Comparison of ENCODE assay signal across 8 mouse cellular contexts in genomic region chr1:86487908-86488314, GRCm38 (mm10). TPM values are rescaled to one million over a fixed set of nuclear protein-coding genes. Genes with fewer than 3 reads are reported as not detected.
DNase-seq lines count a peak whose midpoint lies in the region; ATAC-seq and TF ChIP-seq lines count a peak whose summit lies in the region.

No protein-coding gene starts in this region.

- H3K4me3 ChIP-seq in heart, embryonic 11.5 days (ENCODE audit: low read depth, low read length) = peak overlapping the region; percentile 72
- peak overlapping the region; percentile 83 for H3K4me3 ChIP-seq in ES-Bruce4 (ENCODE audit: low read depth, low read length)
- peak overlapping the region; percentile 60 for H3K4me3 ChIP-seq in forebrain, embryonic 15.5 days
- H3K4me3 ChIP-seq in liver, postnatal 0 days (ENCODE audit: low read depth, low read length) = peak overlapping the region; percentile 92

- TF ChIP-seq CTCF in ES-Bruce4 (IDR thresholded peaks at IDR 0.05; ENCODE audit: low read depth, low read length) = no peak
- TF ChIP-seq CTCF in liver, postnatal 0 days (IDR thresholded peaks at IDR 0.05; ENCODE audit: low read depth) = no peak

- H3K4me1 ChIP-seq in heart, embryonic 11.5 days (ENCODE audit: control insufficient read depth, insufficient read depth, low read length) = peaks cover 18% of the 10 kb centered on the region
- peaks cover 16% of the 10 kb centered on the region for H3K4me1 ChIP-seq in ES-Bruce4 (ENCODE audit: control insufficient read depth, insufficient read depth, low read length)
- H3K4me1 ChIP-seq in forebrain, embryonic 15.5 days = peaks cover 17% of the 10 kb centered on the region
- H3K4me1 ChIP-seq in liver, postnatal 0 days (ENCODE audit: insufficient read depth) = peaks cover 36% of the 10 kb centered on the region

- peak overlapping the region; percentile 89 for H3K4me2 ChIP-seq in heart, embryonic 11.5 days
- peak overlapping the region; percentile 82 for H3K4me2 ChIP-seq in forebrain, embryonic 15.5 days (replicated peaks)
- peak overlapping the region; percentile 96 for H3K4me2 ChIP-seq in liver, postnatal 0 days (ENCODE audit: low read depth, low read length)

- ATAC-seq in heart, embryonic 11.5 days (replicated peaks; ENCODE audit: insufficient number of reproducible peaks, low FRiP score, low TSS enrichment) = peak; percentile 20; the same call in 1 of the 2 replicates
- peak; percentile 74; the same call in 1 of the 2 replicates for ATAC-seq in forebrain, embryonic 15.5 days (replicated peaks)
- peak; percentile 15 for ATAC-seq in liver, postnatal 0 days

- no peaks in the 10 kb centered on the region for H3K36me3 ChIP-seq in heart, embryonic 11.5 days (ENCODE audit: control insufficient read depth, insufficient read depth, low read length)
- no peaks in the 10 kb centered on the region for H3K36me3 ChIP-seq in ES-Bruce4 (ENCODE audit: control insufficient read depth, insufficient read depth, low read length, poor library complexity, severe bottlenecking)
- no peaks in the 10 kb centered on the region for H3K36me3 ChIP-seq in forebrain, embryonic 15.5 days
- no peaks in the 10 kb centered on the region for H3K36me3 ChIP-seq in liver, postnatal 0 days (replicated peaks; ENCODE audit: insufficient read depth, low read length)

- intact Hi-C loops in gastrocnemius, postnatal 36 days (cut with DNase I) = loop anchor here (1.0 to 2.0 kb wide), 2 partner anchors 15 to 37 kb away; no protein-coding TSS in a partner anchor

- 9% methylated on average over 20 of the region's 20 CpGs for WGBS in heart, embryonic 11.5 days (ENCODE audit: insufficient replicate concordance)
- 10% methylated on average over 20 of the region's 20 CpGs for WGBS in forebrain, embryonic 15.5 days
- WGBS in liver, postnatal 0 days (ENCODE audit: insufficient replicate concordance) = 5% methylated on average over 20 of the region's 20 CpGs

- no peak for TF ChIP-seq EP300 in ES-Bruce4 (IDR thresholded peaks at IDR 0.05; ENCODE audit: insufficient read depth, low read depth, low read length)
- no peak for TF ChIP-seq EP300 in liver, postnatal 0 days (IDR thresholded peaks at IDR 0.05; ENCODE audit: low read depth)

- no peak for TF ChIP-seq POLR2A in ES-Bruce4 (IDR thresholded peaks at IDR 0.05; ENCODE audit: insufficient read depth, low read length)

- H3K27ac ChIP-seq in heart, embryonic 11.5 days (ENCODE audit: low read depth, low read length) = peak overlapping the region; percentile 97
- peak overlapping the region; percentile 99 for H3K27ac ChIP-seq in ES-Bruce4 (ENCODE audit: insufficient read depth, low read length)
- peak overlapping the region; percentile 99 for H3K27ac ChIP-seq in forebrain, embryonic 15.5 days (replicated peaks)
- H3K27ac ChIP-seq in liver, postnatal 0 days (ENCODE audit: low read depth) = peak overlapping the region; percentile 98

- H3K9me3 ChIP-seq in heart, embryonic 11.5 days (replicated peaks; ENCODE audit: control insufficient read depth, low read length) = no peaks in the 10 kb centered on the region
- no peaks in the 10 kb centered on the region for H3K9me3 ChIP-seq in ES-Bruce4 (replicated peaks; ENCODE audit: control insufficient read depth, insufficient read depth, low read length, poor library complexity, severe bottlenecking)
- no peaks in the 10 kb centered on the region for H3K9me3 ChIP-seq in forebrain, embryonic 15.5 days
- no peaks in the 10 kb centered on the region for H3K9me3 ChIP-seq in liver, postnatal 0 days (ENCODE audit: low read length)

- peak overlapping the region; percentile 97 for H3K9ac ChIP-seq in heart, embryonic 11.5 days (ENCODE audit: low read depth, low read length)
- peak overlapping the region; percentile 83 for H3K9ac ChIP-seq in ES-Bruce4 (ENCODE audit: low read depth, poor library complexity, severe bottlenecking)
- H3K9ac ChIP-seq in forebrain, embryonic 15.5 days (replicated peaks) = peak overlapping the region; percentile 92
- peak overlapping the region; percentile 95 for H3K9ac ChIP-seq in liver, postnatal 0 days (replicated peaks)

- DNase-seq in heart, postnatal 4 days = no peak
- no peak for DNase-seq in liver, postnatal 0 days
- no peak for DNase-seq in adrenal gland, postnatal 4 days (ENCODE audit: low spot score in 2 of 2)
- no peak for DNase-seq in layer of hippocampus, postnatal 36 days
- no peak for DNase-seq in gastrocnemius, postnatal 36 days

- no peaks in the 10 kb centered on the region for H3K27me3 ChIP-seq in heart, embryonic 11.5 days (ENCODE audit: control insufficient read depth, insufficient read depth, low read length)
- H3K27me3 ChIP-seq in ES-Bruce4 (ENCODE audit: control insufficient read depth, insufficient read depth, low read length, poor library complexity, severe bottlenecking) = no peaks in the 10 kb centered on the region
- no peaks in the 10 kb centered on the region for H3K27me3 ChIP-seq in forebrain, embryonic 15.5 days
- no peaks in the 10 kb centered on the region for H3K27me3 ChIP-seq in liver, postnatal 0 days (ENCODE audit: insufficient read depth, low read length)

RNA-seq across cellular contexts. Expression of gene Ptma, which starts 38.6 kb away (rescaled TPM):
- polyA plus RNA-seq in heart, embryonic 11.5 days (2014; fragmentation: Nextera tagmentation; extraction: Ambion mirVana) = 1,195 and 1,343 TPM in 2 replicates
- 100 to 1,000 TPM; 724 to 726 TPM for total RNA-seq in heart, postnatal 4 days (2021)
- polyA plus RNA-seq in ES-Bruce4 (2011; ENCODE audit: insufficient read depth, insufficient read length, low read depth, missing spikeins) = 3,893 and 3,930 TPM in 2 replicates
- polyA plus RNA-seq in forebrain, embryonic 15.5 days (2015; fragmentation: Nextera tagmentation; extraction: Ambion mirVana) = 2,368 and 2,448 TPM in 2 replicates
- polyA plus RNA-seq in liver, postnatal 0 days (2015; fragmentation: Nextera tagmentation; extraction: Ambion mirVana) = 750 and 799 TPM in 2 replicates
- 1,000 to 10,000 TPM; 1,215 to 1,376 TPM for total RNA-seq in adrenal gland, postnatal 4 days (2021)
- 100 to 1,000 TPM; 507 to 508 TPM for total RNA-seq in layer of hippocampus, postnatal 36 days (2021)
- total RNA-seq in gastrocnemius, postnatal 36 days (2021) = 10 to 100 TPM; 74.6 to 88.0 TPM

Comparison
In these comparisons a context has a peak if more than half of its experiments do, and no peak if none do; other contexts are left out.
1. ATAC-seq: peak in every context shown above with its lines; median percentile 74 in forebrain, embryonic 15.5 days; 20 in heart, embryonic 11.5 days; 15 in liver, postnatal 0 days.
2. RNA of gene Ptma, which starts 38.6 kb away (total RNA-seq): 1,215 to 1,376 TPM in adrenal gland, postnatal 4 days, 724 to 726 TPM in heart, postnatal 4 days and 507 to 508 TPM in layer of hippocampus, postnatal 36 days; 74.6 to 88.0 TPM in gastrocnemius, postnatal 36 days; every median in the first group is over 4 times any median in the second.
3. Peak in every context shown above with its lines, with median percentiles within 50 percentile points of each other: H3K27ac ChIP-seq, H3K4me2 ChIP-seq, H3K4me3 ChIP-seq and H3K9ac ChIP-seq.